Mouse (Mus musculus) kidney, embryonic 14.5 days (tissue): Measurements from ENCODE around the gene Mboat7. TPM values are rescaled to one million over a fixed set of nuclear protein-coding genes. Genes with fewer than 3 reads are reported as not detected.
"Not testable (repeated sequence)": the region's sequence is repeated elsewhere in the genome, so short reads cannot be mapped to it uniquely, and the experiment has no call there.

Experiments
- ATAC-seq: fragments of 200-750 bp; cut with Nextera tagmentation; 2 replicates; pipeline ENCODE4 v1.8.0; 2017; ENCODE audit warnings: moderate number of reproducible peaks, mild to moderate bottlenecking, moderate TSS enrichment, moderate library complexity; ENCODE audit not compliant: low FRiP score, low TSS enrichment
- H3K27ac ChIP-seq: fragments of 300-500 bp; sonication (generic); 2 replicates; pipeline ENCODE4 v1.5.1; 2014; ENCODE audit warnings: low read depth, mild to moderate bottlenecking, low read length, moderate library complexity, mixed read lengths
- H3K27me3 ChIP-seq: fragments of 300-500 bp; sonication (generic); 2 replicates; pipeline ENCODE4 v1.6.1; 2014; ENCODE audit warnings: mild to moderate bottlenecking, low read length; ENCODE audit not compliant: control insufficient read depth, insufficient read depth
- H3K36me3 ChIP-seq: fragments of 300-500 bp; sonication (generic); 2 replicates; pipeline ENCODE4 v1.6.1; 2014; ENCODE audit warnings: low read length, mixed read lengths; ENCODE audit not compliant: control insufficient read depth, insufficient read depth
- H3K4me1 ChIP-seq: fragments of 300-500 bp; sonication (generic); 2 replicates; pipeline ENCODE4 v1.6.1; 2014; ENCODE audit warnings: low read length, mixed read lengths; ENCODE audit not compliant: control insufficient read depth, insufficient read depth
- H3K4me2 ChIP-seq: fragments of 300-500 bp; sonication (generic); replicated peaks from 2 replicates; pipeline ENCODE4 v1.6.1; 2014; ENCODE audit warnings: low read depth, mild to moderate bottlenecking, low read length
- H3K4me3 ChIP-seq: fragments of 300-500 bp; sonication (generic); 2 replicates; pipeline ENCODE4 v1.5.1; 2014; ENCODE audit warnings: mild to moderate bottlenecking, low read length
- H3K9ac ChIP-seq: fragments of 300-500 bp; sonication (generic); 2 replicates; pipeline ENCODE4 v1.6.1; 2014; ENCODE audit warnings: low read depth, mild to moderate bottlenecking, low read length, moderate library complexity
- H3K9me3 ChIP-seq: fragments of 300-500 bp; sonication (generic); 2 replicates; pipeline ENCODE4 v1.6.1; 2016; ENCODE audit warnings: low read length; ENCODE audit not compliant: control insufficient read depth
- WGBS: fragments of 180-500 bp; shearing (Covaris S2); extraction: QIAGEN DNeasy Blood & Tissue Kit; methylation state at CpG from one replicate; pipeline ENCODE4 v1.1.7; 2014; 5-methylcytosine and 5-hydroxymethylcytosine counted together
- polyA plus RNA-seq: library from polyadenylated mRNA; unstranded; fragments of >200 nt; fragmentation: Nextera tagmentation; extraction: Ambion mirVana; gene quantifications from 2 replicates; pipeline ENCODE4 v1.2.1, GENCODE M21; 2014

Gene Mboat7
- polyA plus RNA-seq, 1 experiment from 2014 or later: 45.0 TPM

- no peak overlapping the region for H3K27ac ChIP-seq
- peaks cover 3% of the 10 kb centered on the region; the same call in 1 of the 2 replicates for H3K4me1 ChIP-seq
- no peaks in the 10 kb centered on the region for H3K9me3 ChIP-seq
- no peaks in the 10 kb centered on the region for H3K27me3 ChIP-seq
- peaks cover 26% of the 10 kb centered on the region for H3K36me3 ChIP-seq
- WGBS: 40% methylated on average over 7 of the region's 7 CpGs
- no peak overlapping the region for H3K4me2 ChIP-seq
- H3K9ac ChIP-seq: no peak overlapping the region
- ATAC-seq: no peak
- no peak overlapping the region for H3K4me3 ChIP-seq
These were observed 14.5 kb upstream of the Mboat7 start for GRCm38 (mm10) chr7:3707568-3708413.

GRCm38 (mm10) chr7:3707027-3707426 is 13.7 kb upstream of the Mboat7 start:
- H3K27me3 ChIP-seq: no peaks in the 10 kb centered on the region
- H3K4me2 ChIP-seq: no peak overlapping the region
- H3K4me1 ChIP-seq: peaks cover 3% of the 10 kb centered on the region; the same call in 1 of the 2 replicates
- ATAC-seq: no peak
- no peaks in the 10 kb centered on the region for H3K9me3 ChIP-seq
- no peak overlapping the region for H3K27ac ChIP-seq
- H3K36me3 ChIP-seq: peaks cover 26% of the 10 kb centered on the region
- H3K9ac ChIP-seq: no peak overlapping the region
- no peak overlapping the region; the same call in 1 of the 2 replicates for H3K4me3 ChIP-seq
- 74% methylated on average over 4 of the region's 4 CpGs for WGBS

- H3K27me3 ChIP-seq: no peaks in the 10 kb centered on the region
- no peaks in the 10 kb centered on the region for H3K9me3 ChIP-seq
- peak overlapping the region; percentile 94; the same call in 1 of the 2 replicates for H3K9ac ChIP-seq
- 62% methylated on average over 11 of the region's 11 CpGs for WGBS
- H3K4me2 ChIP-seq: peak overlapping the region; percentile 87
- peaks cover 26% of the 10 kb centered on the region for H3K36me3 ChIP-seq
- no peak overlapping the region for H3K27ac ChIP-seq
- ATAC-seq: no peak
- peaks cover 3% of the 10 kb centered on the region; the same call in 1 of the 2 replicates for H3K4me1 ChIP-seq
- H3K4me3 ChIP-seq: peak overlapping the region; percentile 91
These were observed 13.1 kb upstream of the Mboat7 start for GRCm38 (mm10) chr7:3706343-3706934.

GRCm38 (mm10) chr7:3705911-3706310 is 12.6 kb upstream of the Mboat7 start:
- peak overlapping the region; percentile 94 for H3K9ac ChIP-seq
- ATAC-seq: no peak

GRCm38 (mm10) chr7:3705461-3705860 is 12.1 kb upstream of the Mboat7 start:
- H3K4me2 ChIP-seq: peak overlapping the region; percentile 87
- H3K4me1 ChIP-seq, H3K27me3 ChIP-seq, H3K9me3 ChIP-seq, ATAC-seq: not testable (repeated sequence)
- peak overlapping the region; percentile 94 for H3K9ac ChIP-seq
- H3K27ac ChIP-seq: peak overlapping the region; percentile 95; the same call in 1 of the 2 replicates
- 1% methylated on average over 6 of the region's 7 CpGs for WGBS
- H3K4me3 ChIP-seq: peak overlapping the region; percentile 91
- H3K36me3 ChIP-seq: peaks cover 32% of the 10 kb centered on the region

More at GRCm38 (mm10) chr7:3705911-3706310, 12.6 kb upstream of the Mboat7 start:
- peaks cover 3% of the 10 kb centered on the region; the same call in 1 of the 2 replicates for H3K4me1 ChIP-seq
- H3K36me3 ChIP-seq: peaks cover 30% of the 10 kb centered on the region
- H3K9me3 ChIP-seq: no peaks in the 10 kb centered on the region
- no peak overlapping the region for H3K27ac ChIP-seq
- peak overlapping the region; percentile 91 for H3K4me3 ChIP-seq
- peak overlapping the region; percentile 87 for H3K4me2 ChIP-seq
- 17% methylated on average over 6 of the region's 6 CpGs for WGBS
- no peaks in the 10 kb centered on the region for H3K27me3 ChIP-seq

- Histone ChIP-seq H3K4me3 (peak overlapping the region; percentile 91), H3K36me3 (peaks cover 40% of the 10 kb centered on the region), H3K9me3 (no peaks in the 10 kb centered on the region), H3K4me2 (peak overlapping the region; percentile 87), H3K27me3 (no peaks in the 10 kb centered on the region), H3K4me1 (peaks cover 3% of the 10 kb centered on the region; the same call in 1 of the 2 replicates), H3K27ac (peak overlapping the region; percentile 95), H3K9ac (peak overlapping the region; percentile 94)
- ATAC-seq: peak; percentile 25
- WGBS: 0% methylated on average over 20 of the region's 20 CpGs
These were observed 11.2 kb upstream of the Mboat7 start for GRCm38 (mm10) chr7:3704475-3704874.

GRCm38 (mm10) chr7:3703879-3704441 is 10.6 kb upstream of the Mboat7 start, which contains the start of gene Rps9:
Gene Rps9, plus strand, starts transcription at chr7:3703993.
- no peaks in the 10 kb centered on the region for H3K9me3 ChIP-seq
- no peaks in the 10 kb centered on the region for H3K27me3 ChIP-seq
- 1% methylated on average over 42 of the region's 42 CpGs for WGBS
- H3K36me3 ChIP-seq: peaks cover 40% of the 10 kb centered on the region
- peak within 1 kb of the TSS; percentile 87 for H3K4me2 ChIP-seq
- peak within 1 kb of the TSS; percentile 95 for H3K27ac ChIP-seq
- H3K4me3 ChIP-seq: peak within 1 kb of the TSS; percentile 91
- H3K4me1 ChIP-seq: peaks cover 3% of the 10 kb centered on the region; the same call in 1 of the 2 replicates
- H3K9ac ChIP-seq: peak within 1 kb of the TSS; percentile 94
- peak; percentile 95 for ATAC-seq

- Histone ChIP-seq H3K27ac (peak overlapping the region; percentile 95; the same call in 1 of the 2 replicates), H3K27me3 (no peaks in the 10 kb centered on the region), H3K4me3 (peak overlapping the region; percentile 91), H3K9ac (peak overlapping the region; percentile 54), H3K4me2 (peak overlapping the region; percentile 47), H3K36me3 (peaks cover 46% of the 10 kb centered on the region), H3K4me1 (peaks cover 3% of the 10 kb centered on the region; the same call in 1 of the 2 replicates), H3K9me3 (no peaks in the 10 kb centered on the region)
- WGBS: 21% methylated on average over 6 of the region's 6 CpGs
- peak; percentile 36 for ATAC-seq
These were observed 10.0 kb upstream of the Mboat7 start for GRCm38 (mm10) chr7:3703148-3703878.
